Mouse (Mus musculus) c-Kit-positive CD71-negative TER-119-negative erythroid progenitor cells, embryonic 14.5 days (primary cell): ENCODE results near the gene Arsa.
A peak's percentile ranks its signal among the peaks of the same experiment; 100 is the strongest.

Experiments
- DNase-seq: peaks from one replicate; pipeline ENCODE4 v3.0.0-alpha.2; 2013; ENCODE audit warnings: low read depth

The Arsa gene

DNA sequence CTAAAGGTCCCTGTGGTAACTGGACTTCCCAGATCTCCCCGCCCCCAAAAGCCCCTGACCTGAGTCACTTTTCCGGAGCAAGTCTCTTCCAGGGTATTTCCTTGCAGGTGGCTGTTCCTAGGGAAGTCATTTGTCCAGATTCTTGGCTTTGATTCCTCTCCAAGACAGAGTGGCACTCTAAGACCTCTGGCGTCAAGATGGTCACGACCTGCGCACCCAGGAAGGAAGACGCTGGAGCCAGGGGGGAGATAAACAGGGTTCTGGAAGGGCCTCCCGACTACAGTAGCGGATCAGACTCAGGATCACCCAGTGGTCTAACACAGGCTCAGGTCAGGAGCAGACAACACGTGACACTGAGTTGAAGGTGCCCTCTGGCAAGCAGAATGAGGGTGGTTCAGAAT is at the start of gene Arsa:
Gene Arsa, minus strand, starts transcription at position 335 of the 401 bp plus-strand sequence.
- no peak for DNase-seq

DNA sequence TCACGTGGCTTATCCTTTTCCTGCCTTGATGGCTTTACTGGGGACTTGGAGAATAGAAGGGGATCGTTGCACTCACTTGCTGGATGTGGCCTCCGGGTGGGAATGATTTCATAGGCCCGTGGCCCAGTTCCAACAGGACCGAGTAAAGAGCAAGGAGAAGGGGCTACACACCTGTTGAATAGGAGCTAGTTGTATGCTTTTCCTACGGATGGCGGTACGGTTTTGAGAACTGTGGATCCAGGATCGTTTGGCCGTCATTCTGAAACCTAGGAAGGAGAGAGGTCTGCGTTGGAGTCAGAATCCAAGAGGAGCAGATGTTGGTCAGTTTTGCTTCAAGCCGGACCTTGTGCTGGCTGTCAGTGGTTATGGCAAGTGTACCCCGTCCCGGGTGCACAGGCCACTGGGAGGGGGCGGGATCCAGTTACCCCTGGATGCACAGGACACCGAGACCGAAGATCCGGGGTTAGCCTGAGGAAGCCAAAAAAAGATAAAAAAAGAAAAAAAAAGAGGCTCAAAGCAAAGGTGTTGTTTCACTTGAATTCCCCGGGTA is 49.6 kb upstream of the Arsa start:
- no peak for DNase-seq

DNA sequence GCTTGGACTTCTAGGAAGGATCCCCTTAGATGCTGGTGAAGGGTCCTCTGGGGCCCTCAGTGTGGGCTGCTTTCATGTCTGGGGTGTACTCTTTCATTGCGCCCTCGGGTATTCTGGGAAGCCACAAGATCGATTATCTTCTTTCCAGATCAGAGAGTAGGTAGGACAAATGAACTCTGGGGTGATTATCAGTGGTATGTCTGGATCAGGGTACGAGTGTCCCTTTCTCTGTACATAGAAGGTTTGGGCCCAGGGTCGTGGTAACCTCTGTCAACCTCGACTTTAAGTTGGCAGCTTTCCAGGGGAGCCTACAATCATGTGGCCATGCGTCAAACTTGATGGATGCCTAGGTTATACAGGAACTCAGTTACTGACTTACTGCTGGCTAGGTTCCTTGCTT is 48.7 kb upstream of the Arsa start:
- no peak for DNase-seq

DNA sequence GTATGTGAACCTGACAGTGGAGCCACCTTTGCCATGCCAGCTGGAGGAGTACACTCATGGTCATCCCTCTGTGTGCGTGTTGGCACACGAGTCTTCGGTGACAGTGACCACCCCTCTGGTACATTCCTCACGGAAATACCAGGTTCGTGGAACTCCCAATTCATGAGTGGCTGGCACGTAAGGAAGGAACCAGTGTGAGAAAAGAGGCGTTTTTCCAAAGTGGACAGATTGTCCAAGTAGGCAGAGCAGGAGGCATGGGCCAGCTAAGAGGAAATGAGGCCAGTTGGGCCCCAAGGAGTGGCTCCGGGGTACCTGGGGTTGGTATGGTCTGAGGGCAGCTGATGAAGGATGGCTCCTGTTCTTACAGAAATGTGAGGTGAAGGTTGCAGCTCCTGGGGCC is 48.2 kb upstream of the Arsa start:
- DNase-seq = no peak

DNA sequence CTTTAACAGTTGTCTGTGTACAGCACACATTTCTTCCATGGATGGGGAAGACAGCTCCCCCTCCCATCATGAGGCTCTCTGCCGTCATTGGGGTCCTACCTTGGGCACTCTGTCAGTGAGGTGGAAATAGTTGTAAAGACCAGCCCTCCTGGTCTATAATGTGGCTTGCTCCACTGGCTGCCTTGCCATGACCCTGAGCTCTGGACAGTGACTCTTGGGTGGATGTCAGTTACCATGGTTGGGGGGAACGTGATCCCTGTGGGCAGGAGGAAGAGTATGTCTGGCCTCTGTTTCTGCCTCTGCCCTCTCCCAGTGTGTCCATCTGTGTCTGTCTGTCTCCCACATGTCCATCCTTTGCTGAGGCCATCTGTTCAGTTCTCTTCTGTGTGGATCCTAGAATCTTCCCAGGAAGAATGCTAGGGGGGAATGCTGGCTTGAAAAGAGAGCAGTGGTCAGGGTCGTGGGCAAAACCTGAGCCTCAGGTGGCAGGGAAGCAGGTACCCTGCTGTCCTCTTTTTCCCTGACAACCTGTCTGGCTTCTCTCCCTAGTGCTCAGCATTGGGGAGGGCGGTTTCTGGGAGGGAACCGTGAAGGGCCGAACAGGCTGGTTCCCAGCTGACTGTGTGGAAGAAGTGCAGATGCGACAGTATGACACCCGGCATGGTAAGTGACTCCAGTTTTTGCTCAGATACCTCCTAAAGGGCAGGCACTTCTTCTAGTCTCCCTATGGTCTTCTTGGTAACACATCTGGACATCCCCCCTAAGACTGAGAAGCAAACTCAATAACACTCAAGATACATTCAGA is 47.6 kb upstream of the Arsa start:
- no peak for DNase-seq

DNA sequence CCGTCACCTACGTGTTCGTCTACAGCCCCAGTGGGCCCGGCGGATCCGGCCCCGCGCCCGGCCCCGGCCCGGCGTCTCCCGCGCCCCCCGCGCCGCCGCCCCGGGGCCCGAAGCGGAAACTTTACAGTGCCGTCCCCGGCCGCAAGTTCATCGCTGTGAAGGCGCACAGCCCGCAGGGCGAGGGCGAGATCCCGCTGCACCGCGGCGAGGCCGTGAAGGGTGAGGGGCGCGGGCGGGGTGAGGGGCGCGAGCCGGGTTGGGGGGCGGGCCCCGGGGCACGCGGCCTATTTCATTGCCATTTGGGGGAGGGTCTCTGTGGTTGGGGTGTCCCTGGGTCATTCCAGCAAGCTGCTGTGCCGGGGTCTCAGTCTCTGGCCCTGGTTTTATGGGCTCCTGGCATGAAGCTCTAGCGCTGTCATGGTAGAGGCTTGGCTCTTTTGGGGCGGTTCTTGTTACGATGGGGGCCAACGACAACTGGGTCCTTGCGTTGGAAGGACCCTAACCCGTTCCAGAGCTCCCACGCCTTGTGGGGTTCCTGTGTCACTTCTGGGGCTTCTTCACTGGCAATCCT is 46.9 kb upstream of the Arsa start:
- DNase-seq = no peak

DNA sequence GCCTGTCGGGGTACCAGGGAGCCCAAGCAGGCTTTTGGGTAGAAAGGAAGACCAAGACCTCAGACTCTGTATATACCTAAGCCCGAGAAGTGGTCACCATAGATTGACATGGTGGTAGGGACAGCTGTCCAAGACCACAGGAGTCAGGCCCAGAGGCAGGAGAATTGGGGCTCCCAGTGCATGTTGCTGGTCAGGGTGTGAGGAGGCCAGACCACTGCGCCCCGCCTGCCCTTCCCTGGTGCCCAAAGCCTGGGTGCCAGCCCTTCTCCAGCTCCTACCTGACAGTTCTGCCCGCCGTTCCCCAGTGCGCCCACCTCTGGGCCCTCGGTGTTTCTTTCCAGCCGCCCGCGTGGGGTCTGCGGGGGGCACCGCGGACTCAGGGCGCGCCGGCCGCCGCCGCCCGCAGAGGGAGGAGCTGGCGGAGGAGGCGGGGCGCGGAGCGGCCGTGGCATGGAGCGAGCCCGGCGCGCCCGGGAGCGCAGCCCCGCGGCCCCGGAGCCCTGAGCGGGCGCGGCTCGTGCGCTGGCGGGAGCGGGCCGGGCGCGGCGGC is 46.1 kb upstream of the Arsa start:
- no peak for DNase-seq

DNA sequence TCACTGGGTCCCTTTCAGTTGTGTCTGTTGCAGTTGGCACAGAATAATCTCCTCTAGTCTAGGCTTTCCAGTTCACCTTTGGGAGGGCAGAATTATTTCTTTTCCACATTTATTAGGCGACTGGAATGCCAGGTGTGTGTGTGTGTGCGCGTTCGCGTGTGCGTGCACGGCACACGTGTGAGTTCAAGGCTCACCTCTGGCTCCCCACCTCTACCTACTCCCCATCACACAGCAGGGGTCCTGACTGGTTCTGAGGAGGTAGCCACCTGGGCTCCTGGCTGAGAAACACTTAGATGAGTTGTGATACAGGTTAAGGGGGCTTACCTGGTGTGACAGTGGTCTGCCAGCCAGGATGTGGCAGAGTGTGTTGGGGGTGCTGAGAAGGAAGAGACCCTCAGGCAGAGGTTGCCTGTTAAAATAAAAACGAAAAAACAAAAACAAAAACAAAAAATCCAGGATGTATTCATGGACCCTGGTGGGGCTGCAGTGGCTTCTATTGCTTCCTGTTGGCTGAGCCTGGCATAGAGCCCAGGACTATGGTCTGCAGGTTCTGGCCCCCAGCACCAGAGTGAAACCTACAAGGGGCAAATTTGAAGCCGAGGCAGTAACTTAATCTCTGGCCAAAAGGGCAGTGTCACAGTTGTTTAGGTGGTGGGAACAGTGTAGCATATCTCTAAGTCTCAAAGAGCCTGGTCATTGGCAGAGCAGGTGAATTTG is 45.5 kb upstream of the Arsa start:
- DNase-seq = no peak

DNA sequence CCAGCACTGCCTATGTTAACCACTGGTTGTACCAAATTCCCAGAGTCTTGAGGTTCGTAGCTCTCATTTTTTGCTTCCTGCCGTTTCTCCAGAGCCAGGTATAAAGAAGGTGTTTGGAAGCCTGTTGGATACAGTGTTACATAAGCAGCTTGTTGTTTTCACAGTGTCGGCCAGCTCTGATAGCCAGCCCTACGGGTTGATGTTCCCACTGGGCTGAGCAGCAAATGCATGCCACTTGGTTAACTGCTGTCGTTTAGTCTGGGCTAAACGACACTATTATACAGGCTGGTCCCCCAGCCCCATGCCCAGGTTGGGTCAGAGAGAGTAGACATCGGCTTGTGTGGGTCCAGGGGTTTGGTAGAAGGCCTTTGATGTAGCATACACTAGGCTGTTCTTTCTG is 44.7 kb upstream of the Arsa start:
- no peak for DNase-seq

DNA sequence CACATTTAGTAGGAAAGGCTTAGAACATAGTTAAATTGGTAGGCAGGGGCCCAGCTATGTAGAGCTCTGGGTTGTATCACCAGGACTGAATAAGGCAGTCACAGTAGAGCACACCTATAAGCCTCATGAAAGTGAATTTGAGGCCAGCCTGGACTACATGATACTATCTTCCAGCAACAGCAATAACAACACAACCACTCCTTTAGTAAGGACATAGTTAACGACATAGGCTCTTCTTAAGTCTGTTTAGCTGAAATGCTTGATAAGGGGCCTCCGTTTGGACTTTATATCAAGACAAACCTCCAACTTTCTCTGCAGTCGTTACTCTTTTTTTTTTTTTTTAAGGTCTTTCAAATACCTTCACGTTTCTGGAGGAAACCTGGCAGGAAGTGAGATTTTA is 35.5 kb upstream of the Arsa start:
- DNase-seq = no peak

DNA sequence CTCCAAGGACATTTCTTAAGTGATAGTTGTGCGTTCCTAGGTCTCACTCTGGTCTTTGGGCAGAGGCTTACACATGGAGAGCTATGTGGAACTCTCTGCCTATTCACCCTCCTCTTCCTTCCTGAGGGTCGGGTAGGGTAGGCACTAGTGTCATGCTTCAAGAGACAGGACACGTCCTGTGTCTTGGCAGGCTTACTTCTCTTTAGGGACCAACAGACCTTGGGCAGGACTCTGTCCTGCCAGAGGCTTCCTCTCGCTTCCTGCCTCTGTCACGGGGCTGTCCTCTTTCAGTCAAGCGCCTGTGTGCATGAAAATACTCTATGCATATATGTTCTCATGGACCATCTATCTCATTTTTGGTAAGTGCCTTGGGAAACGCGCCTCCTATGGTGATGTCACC is 30.5 kb upstream of the Arsa start:
- DNase-seq = no peak

DNA sequence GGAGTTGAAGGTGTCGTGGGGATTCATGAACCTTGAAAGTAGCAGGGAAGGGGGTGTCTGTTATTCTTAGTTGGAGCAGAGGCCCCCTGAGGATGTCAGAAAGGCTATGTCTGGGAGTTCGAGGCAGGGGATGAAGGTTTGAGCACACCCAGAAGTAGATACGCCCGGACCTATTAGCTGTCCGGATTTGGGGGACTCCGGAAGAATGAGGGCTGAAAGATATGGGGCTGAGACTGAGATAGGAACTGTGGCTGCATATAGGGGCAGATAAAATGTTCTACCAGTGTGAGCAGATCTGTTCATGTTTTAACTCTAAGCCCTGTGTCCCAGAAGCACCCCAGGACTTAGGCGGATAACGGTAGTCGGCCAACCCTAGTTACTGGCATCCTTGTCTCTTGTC is 27.6 kb upstream of the Arsa start:
- no peak for DNase-seq

DNA sequence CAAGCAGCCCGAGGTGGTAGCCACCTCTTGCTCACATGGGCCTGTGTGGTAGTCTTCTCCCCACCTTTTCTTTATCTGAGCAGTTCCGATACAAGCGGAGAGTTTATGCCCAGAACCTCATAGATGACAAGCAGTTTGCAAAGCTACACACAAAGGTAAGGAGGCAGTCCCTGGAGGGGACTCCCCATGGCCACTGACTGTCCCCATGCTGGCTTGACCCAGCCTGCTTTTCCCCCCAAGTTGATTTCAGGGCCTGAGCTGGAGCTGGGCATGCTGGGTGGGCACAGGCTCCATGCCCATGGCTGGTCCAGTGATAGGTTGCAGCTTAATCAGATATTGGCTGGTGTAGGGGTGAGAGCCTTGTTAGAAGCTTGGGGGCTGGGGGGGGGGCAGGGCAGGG is 24.1 kb upstream of the Arsa start:
- DNase-seq = no peak

DNA sequence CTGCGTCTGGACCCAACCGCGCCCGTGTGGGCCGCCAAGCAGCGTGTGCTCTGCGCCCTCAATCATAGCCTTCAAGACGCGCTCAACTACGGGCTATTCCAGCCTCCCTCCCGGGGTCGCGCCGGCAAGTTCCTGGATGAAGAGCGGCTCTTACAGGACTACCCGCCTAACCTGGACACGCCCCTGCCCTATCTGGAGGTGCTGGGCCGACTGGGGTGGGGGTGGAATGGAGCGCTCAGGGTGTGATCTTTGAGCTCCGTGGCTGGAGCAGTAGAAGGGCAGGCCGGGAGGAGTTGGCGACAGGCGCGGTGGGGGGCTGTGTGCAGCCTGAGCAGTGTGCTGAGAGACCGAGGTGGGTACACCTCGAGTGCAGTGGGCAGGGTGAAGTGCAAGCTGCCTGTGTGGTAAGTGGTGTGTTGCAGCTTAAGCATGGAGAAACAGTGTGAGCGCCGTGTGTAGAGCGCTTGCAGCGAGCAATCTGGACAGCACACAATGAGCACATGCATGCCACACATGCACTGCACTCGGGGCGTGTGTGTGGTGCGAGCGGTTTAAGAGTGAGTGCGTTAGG is 23.1 kb upstream of the Arsa start:
- DNase-seq = no peak

DNA sequence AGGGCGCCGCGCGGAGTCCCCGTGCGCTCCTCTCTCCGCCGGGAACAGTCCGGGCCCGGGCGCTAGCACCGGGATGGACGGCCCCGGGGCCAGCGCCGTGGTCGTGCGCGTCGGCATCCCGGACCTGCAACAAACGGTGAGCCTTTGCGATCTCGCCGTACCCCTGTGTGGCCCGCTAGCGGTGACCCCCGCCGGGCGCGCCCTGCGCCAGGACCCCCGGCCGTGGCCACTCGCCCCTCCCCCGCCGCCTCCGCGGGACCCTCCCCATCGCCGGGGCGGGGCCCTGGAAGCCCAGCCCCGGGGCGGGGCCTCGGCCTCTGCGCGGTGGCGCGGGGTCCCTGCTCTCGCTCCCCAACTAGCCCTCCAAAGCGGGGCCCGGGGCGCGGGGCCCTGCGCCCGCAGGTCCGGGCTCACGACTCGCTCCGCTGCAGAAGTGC is 22.6 kb upstream of the Arsa start:
- DNase-seq = no peak

DNA sequence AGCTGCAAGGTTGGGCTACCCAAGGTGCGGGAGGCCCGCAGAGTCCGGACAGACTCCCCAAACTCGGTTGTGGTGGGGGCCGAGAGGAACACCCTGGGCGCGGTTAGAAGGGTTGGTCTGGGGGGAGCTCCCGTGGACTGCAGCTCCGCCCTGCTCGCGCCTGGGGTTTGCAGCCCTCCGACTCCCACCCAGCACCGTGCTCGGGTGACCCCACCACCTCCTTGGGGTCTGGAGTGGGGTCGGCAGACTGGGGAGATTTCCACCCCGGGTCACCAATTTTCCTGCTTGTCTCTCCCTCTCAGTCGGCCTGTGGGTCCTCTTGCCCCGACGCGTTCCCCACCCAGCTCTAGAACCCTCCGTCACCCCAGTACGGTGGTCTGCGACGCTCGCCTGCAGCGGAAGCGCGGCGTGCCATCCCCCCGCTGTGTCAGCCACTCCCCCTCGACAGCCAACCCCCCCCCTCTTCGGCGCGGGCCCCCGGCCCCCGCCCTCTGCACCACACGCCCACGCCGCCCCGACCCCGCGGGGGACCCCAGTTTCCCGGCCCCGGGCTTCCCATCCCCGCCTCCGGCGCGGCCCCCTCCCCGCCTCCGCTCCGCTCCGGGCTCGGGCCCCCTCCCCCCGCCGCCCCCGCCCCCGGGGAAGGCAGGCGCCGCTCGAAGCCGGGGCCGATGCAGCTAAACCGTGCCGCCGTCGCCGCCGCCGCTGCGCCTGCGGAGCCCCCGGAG is 21.9 kb upstream of the Arsa start, which contains the start of gene Shank3:
Gene Shank3, plus strand, starts transcription at position 663 of the 728 bp plus-strand sequence.
- no peak for DNase-seq

DNA sequence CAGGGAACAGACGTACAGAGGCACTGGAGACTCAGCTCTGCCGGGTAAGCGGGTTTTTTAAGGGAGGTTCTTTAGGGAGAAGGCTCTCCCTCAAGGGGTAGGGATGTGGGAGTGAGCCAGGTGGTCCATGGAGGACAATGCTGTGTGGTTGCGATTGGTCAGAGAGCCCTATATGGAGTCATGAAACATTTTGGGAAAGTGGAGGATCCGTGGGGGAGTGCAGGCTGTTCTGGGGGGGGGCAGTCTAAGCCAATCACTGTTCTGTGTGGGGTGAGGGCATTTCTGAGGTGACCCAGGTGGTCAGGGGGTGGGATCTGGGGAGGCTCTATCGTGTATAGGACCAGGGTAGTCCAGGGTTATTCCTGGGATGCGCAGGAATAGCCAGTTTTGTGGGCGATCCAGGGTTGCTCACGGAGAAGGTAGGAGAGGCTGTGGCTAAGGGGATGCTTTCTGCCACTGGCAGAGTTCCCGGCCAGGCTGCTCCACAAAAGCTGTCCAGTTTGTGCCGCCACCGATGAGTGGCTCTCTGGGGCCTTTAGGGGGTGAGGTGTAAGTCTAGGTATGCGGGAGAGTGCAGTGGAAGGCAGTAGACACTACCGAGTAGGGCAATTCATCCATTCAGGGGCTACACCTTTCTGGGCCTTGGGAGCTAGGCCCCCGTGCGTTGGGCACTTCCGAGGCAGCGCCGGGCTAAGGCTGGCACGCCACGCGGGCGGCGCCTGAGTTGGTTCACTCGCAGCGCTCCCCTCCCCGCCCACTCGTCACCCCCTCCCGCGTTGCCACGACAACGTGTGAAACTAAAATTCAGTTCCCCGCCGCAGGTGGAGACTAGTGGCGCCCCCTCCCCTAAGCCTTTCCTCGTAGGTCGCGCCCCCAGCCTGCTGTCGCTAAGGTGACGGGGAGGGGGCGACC is 21.1 kb upstream of the Arsa start:
- DNase-seq = no peak

DNA sequence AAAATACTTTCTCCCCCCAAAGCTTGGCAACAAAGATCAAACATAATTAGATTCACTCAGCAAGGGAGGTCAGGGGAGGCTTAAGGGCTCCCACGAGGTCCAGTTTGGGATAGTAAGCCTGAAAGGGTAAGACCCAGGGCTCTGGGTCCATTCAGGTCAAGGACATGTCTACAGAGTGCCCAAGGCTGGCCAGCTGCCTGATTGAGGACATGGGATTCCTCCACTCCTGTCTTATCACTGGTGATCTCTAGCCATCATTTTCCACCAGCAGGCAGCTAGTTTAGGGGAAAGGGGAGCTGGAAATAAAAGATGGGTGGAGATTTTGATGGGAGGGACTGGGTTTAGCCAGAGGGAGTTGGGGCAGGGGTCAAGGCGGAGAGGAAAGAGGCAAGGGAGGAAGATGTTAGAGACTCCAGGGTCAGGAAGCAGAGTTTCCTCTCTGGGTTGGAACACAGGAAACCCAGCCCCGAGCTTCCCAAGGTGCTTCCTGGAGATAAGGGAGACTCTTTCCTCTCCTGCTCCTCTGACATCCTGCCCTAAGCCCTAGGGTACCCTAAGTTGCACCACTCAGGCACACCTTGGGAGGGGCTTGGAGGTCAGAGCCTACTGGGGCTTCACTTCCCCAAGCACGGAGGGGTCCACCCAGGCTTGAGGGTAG is 20.3 kb upstream of the Arsa start:
- DNase-seq = peak; percentile 53

DNA sequence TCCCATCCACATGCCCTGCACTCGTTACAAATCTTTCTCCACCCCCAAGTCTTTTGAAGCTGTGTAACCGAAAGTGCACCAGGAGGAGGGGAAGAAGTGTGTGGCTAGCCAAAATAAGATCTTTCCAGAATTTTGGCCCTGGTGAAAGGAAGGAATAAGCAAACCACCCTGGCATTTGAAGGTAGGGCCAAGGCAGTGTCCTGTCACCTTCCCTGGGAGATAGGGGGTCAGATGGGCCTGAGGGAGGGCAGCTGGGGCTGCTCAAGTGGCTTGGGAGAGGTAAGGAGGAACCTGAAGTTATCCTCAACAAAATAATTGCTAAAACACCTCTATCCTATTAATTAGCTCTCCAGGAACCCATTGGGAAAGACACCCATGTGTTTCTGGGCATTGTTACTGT is 19.6 kb upstream of the Arsa start:
- DNase-seq = no peak

DNA sequence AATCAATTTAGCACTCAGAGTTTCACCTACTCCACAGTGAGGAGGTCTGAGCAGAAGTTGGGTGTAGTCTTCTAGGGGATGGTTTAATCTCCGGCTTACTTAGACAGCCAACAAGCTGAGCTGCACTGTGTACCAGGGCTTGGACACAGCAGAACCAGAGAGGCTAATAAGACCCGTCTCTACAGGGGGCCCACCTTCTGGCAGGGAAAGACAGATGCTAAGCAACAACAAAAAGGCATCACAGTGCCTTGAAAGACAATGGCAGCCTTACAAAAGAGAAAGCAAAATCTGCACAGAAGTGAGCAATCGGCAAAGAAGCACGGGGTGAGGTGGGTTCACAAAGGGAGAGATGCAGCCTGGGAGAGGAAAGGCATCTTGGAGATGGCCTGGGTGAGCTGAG is 18.9 kb upstream of the Arsa start:
- DNase-seq = no peak
